Mouse (Mus musculus): ENCODE data around the gene Odf3. TPM values are rescaled to one million over a fixed set of nuclear protein-coding genes. Genes with fewer than 3 reads are reported as not detected.

Odf3 gene
- not detected for polyA plus RNA-seq (2017; shearing (Covaris generic))

DNA sequence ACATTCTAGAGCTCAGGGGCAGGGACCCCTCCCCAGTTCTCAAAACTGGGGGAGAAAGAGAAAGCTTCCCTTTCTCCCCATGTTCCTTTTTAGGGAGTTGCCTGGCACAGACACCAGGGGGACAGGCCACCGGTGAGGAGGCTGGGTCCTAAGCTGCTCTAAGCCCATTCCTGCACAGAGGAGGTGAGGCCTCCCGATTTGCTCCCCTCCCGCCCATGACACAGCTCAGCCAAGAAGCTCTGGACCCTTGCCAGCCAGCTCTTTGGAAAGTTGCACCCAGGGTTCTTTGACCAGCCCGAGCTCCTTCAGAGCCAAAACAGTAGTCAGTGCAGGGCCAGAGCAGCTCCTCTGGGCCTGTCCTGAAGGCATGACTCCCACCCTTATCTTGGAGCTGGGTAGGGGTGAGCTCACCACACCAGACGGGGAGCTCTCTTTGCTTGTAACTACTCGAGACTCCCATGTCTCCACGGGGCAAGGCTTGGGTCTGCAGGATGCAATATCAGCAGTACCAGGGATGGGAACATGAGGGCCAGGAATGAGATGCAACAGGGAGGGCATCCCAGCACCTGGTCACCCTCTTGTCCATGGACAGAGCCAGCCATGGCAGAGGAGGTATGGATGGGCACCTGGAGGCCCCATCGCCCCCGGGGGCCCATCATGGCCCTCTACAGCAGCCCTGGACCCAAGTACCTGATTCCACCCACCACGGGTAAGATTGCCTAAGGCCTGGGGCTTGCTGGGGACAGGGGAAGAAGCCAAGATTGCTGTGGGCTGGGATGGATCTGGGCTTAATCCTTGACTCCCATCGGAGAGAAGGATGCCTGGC, at the start of gene Odf3:
Gene Odf3, plus strand, starts transcription at position 51 of the 826 bp plus-strand sequence.
- no peak for ATAC-seq

DNA sequence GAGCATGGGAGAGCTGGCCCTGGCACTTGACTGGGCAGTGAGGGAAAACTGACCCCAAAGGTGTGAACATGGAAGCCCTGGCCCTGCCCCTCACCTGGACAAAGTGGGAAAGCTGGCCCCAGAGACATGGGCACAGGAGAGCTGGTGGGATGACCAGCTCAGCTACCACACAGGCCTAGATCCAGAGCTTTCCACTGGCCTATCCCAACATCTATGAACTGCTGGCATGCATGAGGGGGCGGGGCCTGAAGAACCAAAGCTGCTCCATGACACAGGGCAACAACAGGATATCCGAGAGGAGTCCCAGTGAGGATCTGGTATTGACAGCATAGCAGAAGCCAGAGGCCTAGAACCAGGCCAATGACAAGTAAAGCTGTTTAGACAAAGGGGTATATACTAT, 49.4 kb upstream of the Odf3 start:
- ATAC-seq: no peak

DNA sequence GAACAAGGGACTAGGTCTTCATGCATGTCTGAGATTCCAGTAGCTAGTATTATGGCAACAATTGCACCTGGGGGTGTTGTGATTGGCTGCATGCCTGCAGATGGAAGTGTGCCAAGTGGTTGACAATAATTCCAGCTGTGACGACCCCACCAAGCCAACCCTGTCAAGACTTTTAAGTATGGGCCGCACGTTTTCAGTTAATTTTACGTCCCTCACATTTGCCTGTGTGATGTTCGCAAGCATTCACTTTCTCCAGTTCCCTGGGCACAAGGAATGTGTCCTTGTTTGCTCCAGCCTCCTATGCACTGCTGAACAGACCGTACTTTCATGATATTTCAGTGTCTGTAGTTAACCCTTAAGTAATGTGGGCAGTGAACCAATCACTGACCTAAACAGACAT, 45.0 kb upstream of the Odf3 start:
- no peak for ATAC-seq

DNA sequence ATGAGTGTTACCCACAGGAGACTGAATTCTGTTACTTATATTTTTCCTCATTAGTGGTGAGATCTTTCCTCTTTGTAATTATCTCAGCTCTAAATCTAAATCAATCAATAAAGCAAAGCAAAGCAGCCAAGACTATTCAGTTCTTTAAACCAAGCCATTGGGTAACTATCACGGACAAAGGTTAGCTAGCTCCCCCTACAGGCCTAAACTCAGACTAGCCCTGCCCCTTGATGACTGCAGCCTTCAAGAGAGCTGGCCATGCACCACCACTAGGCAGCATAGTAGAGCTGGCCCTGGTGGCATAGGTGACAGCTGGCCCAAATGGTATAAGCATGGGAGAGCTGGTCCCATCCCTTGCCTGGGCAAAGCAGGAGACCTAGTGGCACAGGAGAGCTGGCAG, 41.9 kb upstream of the Odf3 start:
- no peak for ATAC-seq

DNA sequence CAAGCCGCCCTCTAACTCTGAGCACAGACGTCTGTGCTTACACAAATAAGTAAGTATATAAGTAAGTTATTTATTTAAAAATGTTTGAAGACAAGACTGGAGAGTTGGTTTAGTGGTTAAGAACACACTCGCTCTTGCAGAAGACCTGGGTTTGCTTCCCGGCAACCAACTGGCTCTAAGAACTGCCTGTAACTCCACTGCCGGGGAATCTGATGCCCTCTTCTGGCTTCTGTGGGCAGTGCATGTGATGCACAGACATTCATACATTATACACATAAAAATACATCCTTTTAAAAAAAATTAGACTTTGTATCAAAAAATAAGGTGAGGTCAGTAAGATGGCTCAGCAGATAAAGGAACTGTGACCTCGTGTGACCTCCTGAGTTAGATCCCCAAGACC, 37.1 kb upstream of the Odf3 start:
- no peak for ATAC-seq

DNA sequence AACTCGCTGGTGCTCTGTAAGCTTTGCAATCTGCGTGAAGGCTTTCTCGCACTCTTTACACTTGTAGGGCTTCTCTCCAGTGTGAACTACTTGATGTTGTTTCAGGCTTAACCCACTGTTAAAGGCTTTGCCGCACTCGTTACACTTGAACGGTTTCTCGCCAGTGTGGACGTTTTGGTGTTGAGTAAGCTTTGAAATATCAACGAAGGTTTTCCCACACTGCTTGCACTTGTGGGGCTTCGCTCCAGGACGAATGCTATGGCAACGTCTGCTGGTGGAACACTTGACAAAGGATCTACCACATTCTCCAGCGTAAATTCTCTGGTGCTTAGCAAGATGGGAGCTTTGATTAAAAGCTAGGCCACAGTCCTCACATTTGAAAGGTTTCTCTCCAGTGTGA, 35.9 kb upstream of the Odf3 start:
- ATAC-seq: no peak

DNA sequence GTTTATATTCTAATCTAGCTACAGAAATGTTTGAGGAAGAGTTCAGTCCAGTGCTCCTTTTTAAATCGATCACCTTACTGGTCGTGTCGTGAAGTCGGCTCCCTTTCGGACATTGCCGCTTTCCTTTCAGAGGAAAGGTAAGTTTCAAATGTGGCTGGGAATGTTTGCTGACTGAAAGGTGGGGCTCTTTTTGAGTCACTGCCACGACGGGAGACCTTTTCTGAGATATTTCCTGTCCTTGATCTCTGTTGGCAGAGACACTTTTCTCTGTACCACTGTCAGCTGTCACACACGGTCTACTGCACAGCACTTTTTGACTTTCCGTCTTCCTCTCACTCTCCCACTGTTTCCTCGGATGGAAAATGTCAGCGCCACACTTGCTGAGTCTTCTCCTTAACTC, 34.8 kb upstream of the Odf3 start:
- ATAC-seq: no peak

DNA sequence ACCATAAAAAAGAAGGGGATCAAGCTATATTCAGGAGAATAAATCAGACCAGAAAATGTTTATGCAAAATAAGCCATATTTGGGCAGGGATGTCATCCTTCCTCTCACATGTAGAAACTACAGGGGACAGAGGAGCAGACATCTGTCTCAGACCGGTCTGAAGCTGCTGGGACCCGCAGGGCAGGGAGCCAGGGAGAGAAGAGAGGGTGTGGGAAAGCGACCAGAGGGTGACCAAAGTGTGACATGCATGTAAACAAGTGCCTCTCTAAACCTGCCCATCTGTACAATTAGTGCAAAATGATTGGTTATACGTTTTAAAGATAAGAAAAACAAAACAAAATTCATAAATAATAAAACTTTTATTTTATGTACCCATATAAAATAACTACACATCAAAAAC, 27.4 kb upstream of the Odf3 start:
- no peak for ATAC-seq

DNA sequence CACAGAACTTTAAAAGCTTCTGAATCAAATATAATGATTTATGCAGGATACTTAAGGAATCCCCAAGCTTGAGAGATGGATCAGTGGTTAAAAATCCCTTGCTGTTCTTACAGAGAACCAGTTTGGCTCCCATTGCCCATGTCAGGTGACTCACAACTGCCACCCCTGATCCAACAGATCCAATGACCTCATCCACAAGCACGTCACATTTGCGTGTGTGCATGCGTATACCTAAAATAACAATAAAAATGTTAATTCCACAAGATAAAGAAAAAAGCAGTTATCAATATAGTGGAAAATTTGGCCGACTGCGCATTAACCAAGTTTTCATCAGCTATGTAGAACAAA, 26.3 kb upstream of the Odf3 start:
- ATAC-seq: no peak

DNA sequence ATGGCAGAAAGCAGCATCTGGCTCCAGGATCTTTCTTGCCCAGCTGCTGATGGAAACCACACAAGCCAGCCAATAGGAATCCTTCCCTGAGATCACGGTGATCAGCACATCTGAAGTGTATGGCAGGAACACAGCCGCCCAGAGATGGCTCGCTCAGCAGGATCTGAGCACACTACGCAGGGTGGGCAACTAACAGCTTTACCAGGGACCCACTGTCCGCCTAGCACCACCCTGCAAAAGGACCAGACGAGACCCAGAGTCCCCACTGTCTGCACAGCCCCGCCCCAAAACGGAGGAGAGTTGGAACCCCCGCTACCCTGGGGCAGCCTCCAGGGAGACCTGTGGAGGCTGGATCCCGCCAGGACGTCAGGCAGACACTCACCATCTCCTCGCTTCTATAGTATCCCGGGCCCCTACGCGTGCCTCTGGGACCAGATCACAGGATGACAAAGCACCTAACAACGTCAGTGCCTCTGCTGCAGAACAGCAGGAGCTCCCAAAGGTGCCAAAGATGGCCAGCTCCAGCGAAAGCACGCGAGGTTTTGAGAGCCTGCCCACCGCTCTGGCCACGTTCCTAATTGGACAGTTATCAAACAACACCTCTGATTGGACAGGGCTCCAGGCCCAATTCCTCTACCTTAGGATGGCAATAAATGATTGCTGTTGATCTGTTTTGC, 25.8 kb upstream of the Odf3 start, which contains the start of gene Zfp941:
Gene Zfp941, minus strand, starts transcription at position 526 of the 677 bp plus-strand sequence.
- no peak for ATAC-seq

DNA sequence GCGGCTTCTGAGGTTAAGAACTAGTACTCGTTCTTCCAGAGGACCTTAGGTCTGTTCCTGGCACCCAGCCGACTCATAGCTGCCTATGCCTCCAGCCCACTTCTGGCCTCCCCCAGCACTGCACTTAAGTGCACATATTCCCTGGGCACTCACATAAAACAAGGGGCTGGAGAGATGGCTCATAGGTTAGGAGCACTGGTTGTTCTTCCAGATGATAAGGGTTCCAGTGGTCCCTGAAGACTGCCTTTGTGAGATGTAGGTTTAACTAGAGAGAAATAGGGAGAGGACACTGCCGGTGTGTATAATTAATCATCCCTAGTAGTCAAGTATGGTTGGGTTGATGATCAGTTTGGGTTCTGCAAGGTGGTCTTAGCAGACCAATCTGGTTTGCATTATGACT, 24.9 kb upstream of the Odf3 start:
- ATAC-seq: no peak

DNA sequence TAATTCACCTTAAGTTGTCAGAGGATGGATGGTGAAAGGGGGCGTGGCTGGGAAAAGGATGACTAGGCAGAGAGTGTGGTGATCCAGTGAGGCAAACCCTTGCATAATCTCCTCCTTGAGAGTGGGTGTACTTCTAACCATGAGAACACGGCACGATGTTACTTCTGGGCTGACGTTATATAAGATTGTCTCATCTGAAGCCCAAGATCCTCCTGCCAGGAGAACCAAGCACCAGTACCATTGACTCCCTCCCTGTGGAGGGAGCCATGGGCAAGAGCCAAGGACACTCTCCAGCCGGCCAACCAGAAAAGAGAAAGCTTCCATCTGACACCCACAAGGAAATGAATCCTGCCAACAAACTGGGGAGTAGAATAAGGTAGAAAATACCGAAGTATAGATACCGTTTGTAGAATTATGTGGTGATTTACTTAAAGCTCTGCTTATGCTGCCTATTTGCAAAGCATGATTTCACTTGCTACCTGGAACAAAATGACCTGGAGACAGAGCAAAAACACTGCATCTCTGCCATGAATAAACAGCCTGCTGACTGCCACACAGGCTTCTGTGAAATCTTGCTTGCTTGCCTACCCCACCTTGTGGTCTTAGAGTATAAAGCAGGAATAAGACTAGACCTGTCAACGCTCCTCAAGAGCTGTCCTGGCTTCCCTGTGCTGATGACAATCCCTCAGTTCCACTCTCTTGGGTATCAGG, 19.3 kb upstream of the Odf3 start:
- ATAC-seq: no peak

DNA sequence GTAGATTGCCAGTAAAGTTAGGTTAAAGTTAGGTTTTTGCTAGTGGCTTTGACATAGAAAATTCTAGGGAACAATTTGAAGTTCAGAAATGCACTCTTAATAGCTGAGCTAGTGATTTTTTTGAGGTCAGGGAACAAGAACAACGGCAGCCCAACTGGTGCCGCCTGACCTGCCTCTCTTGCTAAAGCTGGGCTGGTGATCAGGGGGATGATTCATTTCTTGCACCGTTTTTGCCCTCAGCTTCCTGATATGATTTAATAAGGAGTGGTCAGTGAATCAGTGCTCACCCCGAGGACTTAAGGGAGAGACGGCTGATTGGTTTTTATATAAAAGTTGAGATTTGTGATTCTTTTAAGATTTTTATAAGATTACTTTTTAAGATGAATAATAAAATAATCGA, 16.2 kb upstream of the Odf3 start:
- ATAC-seq: no peak

DNA sequence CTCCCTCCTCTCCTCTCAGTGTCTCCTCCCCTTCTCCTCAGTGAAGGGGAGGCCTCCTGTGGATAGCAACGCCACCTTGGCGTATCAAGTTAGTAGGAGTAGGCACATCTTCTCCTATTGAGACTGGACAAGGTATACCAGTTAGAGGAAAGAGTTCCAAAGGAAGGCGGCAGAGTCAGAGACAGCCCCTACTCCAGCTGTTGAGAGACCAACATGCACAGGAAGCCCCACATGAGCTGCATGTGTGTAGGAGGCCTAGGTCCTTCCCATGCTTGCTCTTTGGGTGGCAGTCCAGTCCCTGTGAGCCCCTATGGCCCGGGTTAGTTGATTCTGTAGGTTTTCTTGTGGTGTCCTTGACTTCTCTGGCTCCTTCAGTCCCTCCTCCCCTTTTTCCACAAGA, 14.3 kb upstream of the Odf3 start:
- no peak for ATAC-seq

DNA sequence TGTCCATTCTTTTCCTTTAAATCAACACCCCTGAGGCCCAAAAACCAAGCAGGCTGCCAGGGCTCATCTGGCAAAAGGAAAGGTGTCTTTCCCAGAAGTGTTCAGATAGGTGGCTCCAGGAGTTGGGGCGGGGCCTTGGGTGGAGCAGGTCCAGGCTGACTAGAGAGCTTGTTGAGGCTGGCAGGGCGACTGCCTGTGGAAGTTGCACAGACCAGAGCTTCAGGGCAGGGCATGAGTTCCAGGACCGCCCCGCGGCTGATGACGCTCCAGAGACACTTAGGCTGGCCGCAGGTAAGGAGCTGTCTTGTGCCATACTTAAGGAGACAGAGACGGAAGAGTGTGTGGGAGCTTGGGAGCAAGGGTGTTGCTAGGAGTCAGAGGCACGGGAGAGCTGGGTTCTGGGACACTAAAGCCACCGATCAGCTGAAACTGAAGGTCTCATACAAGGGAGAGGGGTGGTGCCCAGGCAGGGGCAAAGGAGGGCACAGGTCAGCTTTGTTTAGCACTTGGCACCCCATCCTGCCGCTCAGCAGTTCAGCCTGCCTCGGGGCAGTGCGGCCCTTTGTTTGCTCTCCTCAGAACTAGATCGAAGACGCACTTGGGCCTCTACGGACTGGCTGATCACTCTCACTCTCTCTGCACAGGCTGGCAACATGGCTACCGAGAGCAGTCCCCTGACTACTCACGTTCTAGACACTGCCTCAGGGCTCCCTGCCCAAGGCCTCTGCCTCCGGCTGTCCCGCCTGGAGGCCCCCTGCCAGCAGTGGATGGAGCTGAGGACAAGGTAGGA, 12.4 kb upstream of the Odf3 start, which contains the start of gene Urah:
Gene Urah, plus strand, starts transcription at position 51 of the 790 bp plus-strand sequence.
- ATAC-seq: no peak

DNA sequence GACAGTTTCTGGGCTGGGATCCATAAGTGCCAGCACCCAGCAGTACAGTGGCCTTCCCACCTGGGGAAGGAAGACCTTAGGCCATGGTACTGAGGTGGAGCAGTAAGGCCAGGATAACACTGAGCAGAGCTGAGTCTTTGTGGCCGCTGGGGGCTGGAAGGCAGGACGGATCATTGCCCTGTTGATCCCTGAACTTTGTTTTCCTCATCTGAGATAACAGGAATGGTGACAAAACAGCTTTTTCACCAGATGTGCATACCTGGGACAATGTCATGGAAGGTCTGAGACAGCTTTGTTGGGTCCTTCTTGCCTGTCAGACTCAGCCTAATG, 11.9 kb upstream of the Odf3 start:
- ATAC-seq: no peak

DNA sequence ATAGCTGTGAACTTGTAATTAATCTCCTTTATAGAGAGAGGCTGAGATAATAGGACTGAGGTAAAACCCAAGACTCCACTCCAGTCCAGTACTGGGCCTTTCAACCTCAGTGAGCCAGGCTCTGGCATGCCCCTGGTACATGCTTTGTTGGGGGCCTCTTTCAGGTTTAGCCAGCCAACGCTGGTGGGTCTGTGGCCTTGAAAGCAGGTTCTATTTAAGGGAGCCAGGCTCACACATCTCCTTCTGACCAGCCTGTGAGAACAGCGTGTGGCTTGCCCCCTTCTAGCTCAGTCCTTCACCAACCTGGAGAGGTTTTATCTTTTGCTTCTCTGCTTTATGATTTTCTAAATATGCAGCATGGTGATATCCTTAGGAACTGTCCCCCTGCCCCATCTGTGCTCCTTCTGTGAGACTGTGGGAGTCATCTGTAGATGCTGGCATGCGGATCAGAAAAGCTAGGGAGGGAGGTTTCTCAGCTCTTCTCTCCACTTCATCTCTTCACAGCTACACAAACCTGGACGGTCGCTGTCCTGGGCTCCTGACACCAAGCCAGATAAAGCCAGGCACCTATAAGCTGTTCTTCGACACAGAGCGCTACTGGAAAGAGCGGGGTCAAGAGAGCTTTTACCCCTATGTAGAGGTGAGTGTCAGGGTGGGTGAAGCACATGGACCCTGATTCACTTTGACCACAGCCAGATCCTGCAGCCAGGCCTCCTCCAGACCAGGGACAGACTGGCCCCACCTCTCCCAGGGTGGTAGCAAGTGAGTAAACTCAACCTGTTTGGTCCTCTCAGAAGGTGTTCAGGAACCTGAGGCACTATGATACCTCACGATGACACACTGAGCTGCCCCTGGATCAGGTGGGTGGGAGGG, 11.1 kb upstream of the Odf3 start:
- ATAC-seq: no peak

DNA sequence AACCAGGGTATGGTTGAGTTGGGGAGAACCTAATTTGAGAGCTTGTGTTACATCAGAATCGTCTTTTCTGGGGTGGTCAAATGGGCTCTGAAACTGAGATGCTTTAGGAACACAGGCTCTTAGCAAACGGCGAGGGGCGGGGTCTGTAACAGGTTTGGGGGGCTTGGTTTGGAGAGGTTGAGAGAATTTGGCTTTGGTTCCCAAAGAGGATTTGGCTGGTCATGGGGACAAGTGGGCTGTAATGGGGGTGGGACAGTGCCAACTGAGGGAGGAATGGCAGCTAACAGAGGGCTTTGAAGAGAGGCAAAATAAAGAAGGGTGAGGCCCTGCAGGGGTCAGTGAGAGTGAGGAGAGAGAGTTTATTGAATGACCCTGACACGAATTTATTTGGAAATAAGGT, 8.0 kb upstream of the Odf3 start:
- ATAC-seq: no peak

DNA sequence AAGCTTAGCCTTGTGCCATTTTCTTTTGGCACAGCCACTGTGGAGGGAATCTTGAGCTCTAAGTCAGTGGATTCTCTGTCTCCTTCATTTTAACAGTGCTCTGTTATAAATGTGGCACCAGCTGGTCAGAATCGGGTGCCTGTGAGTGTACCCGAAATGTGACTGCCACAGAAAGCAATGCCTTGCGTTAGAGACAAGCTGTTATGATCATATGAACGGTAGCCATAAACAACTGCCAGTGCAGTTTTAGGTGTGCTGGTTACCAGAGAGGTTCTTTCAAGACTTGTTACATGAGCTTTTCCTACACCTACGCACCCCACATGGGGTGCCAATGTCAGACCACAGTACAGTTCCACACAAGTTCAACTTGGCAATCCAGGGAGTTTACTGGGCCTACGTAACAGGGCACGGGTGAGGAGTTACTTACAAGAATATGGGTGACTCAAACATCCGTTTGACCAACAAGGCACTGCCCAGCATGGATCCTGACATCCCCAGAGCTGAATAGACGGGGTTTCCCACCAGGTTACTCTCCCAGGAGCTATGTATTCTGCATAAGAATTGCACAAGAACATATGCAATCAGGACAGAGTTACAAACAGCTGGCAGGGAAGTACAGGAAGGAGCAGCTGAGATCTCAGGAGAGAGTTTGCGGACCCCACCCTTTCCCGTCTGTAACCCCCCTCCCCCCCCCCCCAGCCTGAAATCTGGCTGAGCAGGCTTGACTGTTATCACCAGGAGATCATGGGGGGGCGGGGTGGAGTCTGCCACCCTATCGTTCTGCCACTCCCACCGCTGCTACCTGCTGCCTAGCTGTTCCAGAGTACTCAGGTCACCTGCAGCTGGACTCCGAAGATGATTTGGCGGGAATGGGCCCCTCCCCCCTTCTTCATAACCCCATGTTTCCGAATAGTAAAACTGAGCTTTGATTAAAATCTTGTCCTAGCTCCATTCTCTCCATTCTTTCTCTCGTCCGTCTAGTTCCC, 6.6 kb upstream of the Odf3 start:
- ATAC-seq: no peak

DNA sequence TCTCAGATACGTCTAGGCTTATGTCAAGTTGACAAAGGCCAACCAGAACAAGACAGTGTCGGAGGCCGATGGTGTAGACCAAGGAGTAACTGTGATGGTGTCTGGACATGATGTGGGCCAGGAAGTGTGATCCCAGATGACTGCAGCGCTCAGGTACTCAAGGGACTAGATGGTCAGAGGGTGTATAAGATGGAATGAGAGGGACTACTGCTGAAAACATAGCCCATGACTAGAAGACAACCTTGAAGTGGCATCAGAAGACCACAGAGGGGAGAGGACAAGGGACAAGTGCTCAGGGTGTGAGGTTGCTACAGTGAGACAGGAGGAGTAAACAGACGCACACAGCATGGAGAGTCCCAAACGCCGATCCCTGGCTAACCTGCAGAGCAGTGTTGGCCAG, 3.8 kb upstream of the Odf3 start:
- ATAC-seq: no peak

Measured in inflammation-experienced regulatory T-cells, adult 6 months (primary cell).